Mouse (Mus musculus) midbrain, embryonic 16.5 days (tissue): ENCODE data around the gene Hdc. TPM values are rescaled to one million over a fixed set of nuclear protein-coding genes. Genes with fewer than 3 reads are reported as not detected.
"Not testable (repeated sequence)": the region's sequence is repeated elsewhere in the genome, so short reads cannot be mapped to it uniquely, and the experiment has no call there.

ENCODE experiments used
- ATAC-seq: fragments of 200-750 bp; cut with Nextera tagmentation; 2 replicates; pipeline ENCODE4 v1.8.0; 2017; ENCODE audit warnings: moderate TSS enrichment
- H3K27ac ChIP-seq: fragments of 300-500 bp; sonication (generic); 2 replicates; pipeline ENCODE4 v1.5.1; 2014; ENCODE audit warnings: mild to moderate bottlenecking, low read length, mixed read lengths
- H3K27me3 ChIP-seq: fragments of 300-500 bp; sonication (generic); 2 replicates; pipeline ENCODE4 v1.6.1; 2014; ENCODE audit warnings: low read depth, low read length, mixed read lengths; ENCODE audit not compliant: control insufficient read depth, insufficient read depth
- H3K36me3 ChIP-seq: fragments of 300-500 bp; sonication (generic); 2 replicates; pipeline ENCODE4 v1.6.1; 2014; ENCODE audit warnings: mild to moderate bottlenecking, low read length, moderate library complexity, mixed read lengths; ENCODE audit not compliant: control insufficient read depth, insufficient read depth
- H3K4me1 ChIP-seq: fragments of 300-500 bp; sonication (generic); 2 replicates; pipeline ENCODE4 v1.6.1; 2014; ENCODE audit warnings: mild to moderate bottlenecking, low read length, mixed read lengths; ENCODE audit not compliant: control insufficient read depth, insufficient read depth
- H3K4me2 ChIP-seq: fragments of 300-500 bp; sonication (generic); 2 replicates; pipeline ENCODE4 v1.6.1; 2014; ENCODE audit warnings: mild to moderate bottlenecking, low read length, mixed read lengths
- H3K4me3 ChIP-seq: fragments of 300-500 bp; sonication (generic); 2 replicates; pipeline ENCODE4 v1.5.1; 2014; ENCODE audit warnings: low read depth, mild to moderate bottlenecking, low read length, moderate library complexity, mixed read lengths
- H3K9ac ChIP-seq: fragments of 300-500 bp; sonication (generic); 2 replicates; pipeline ENCODE4 v1.6.1; 2014; ENCODE audit warnings: low read depth, low read length, mixed read lengths
- H3K9me3 ChIP-seq: fragments of 300-500 bp; sonication (generic); replicated peaks from 2 replicates; pipeline ENCODE4 v1.6.1; 2014; ENCODE audit warnings: mild to moderate bottlenecking, low read length, mixed read lengths; ENCODE audit not compliant: control insufficient read depth, poor library complexity, severe bottlenecking
- WGBS: fragments of 180-500 bp; shearing (Covaris S2); extraction: QIAGEN DNeasy Blood & Tissue Kit; methylation state at CpG from one replicate; pipeline ENCODE4 v1.1.7; 2014; 5-methylcytosine and 5-hydroxymethylcytosine counted together
- polyA plus RNA-seq: library from polyadenylated mRNA; unstranded; fragments of >200 nt; fragmentation: Nextera tagmentation; extraction: Ambion mirVana; gene quantifications from 2 replicates; pipeline ENCODE4 v1.2.1, GENCODE M21; 2015

Hdc gene
- polyA plus RNA-seq, 1 experiment from 2014 or later, result 1.7 TPM

- WGBS, result 85% methylated on average over 12 of the region's 12 CpGs
Measured at GRCm38 (mm10) chr2:126635939-126636823, 17.1 kb upstream of the Hdc start.

GRCm38 (mm10) chr2:126633165-126633564 lies 14.1 kb upstream of the Hdc start:
- ATAC-seq, result no peak
- Histone ChIP-seq H3K36me3 (peaks cover 12% of the 10 kb centered on the region; the same call in 1 of the 2 replicates), H3K27ac (no peak overlapping the region), H3K9me3 (no peaks in the 10 kb centered on the region), H3K4me1 (no peaks in the 10 kb centered on the region), H3K4me2 (no peak overlapping the region), H3K27me3 (no peaks in the 10 kb centered on the region), H3K4me3 (no peak overlapping the region), H3K9ac (no peak overlapping the region)
- WGBS, result 88% methylated on average over 2 of the region's 2 CpGs

More at GRCm38 (mm10) chr2:126635939-126636823, 17.1 kb upstream of the Hdc start:
- Histone ChIP-seq H3K4me1 (no peaks in the 10 kb centered on the region), H3K4me3 (no peak overlapping the region), H3K4me2 (no peak overlapping the region), H3K9me3 (no peaks in the 10 kb centered on the region), H3K9ac (no peak overlapping the region), H3K27me3 (no peaks in the 10 kb centered on the region), H3K36me3 (peaks cover 11% of the 10 kb centered on the region), H3K27ac (no peak overlapping the region)
- no peak for ATAC-seq

GRCm38 (mm10) chr2:126628455-126628995 lies 9.4 kb upstream of the Hdc start:
- WGBS, result 94% methylated on average over 9 of the region's 9 CpGs
- no peak overlapping the region for H3K4me2 ChIP-seq

GRCm38 (mm10) chr2:126623138-126623537 lies 4.0 kb upstream of the Hdc start:
- no peak overlapping the region for H3K4me2 ChIP-seq
- no peak for ATAC-seq
- H3K27ac ChIP-seq, result no peak overlapping the region
- no peaks in the 10 kb centered on the region for H3K27me3 ChIP-seq
- H3K9ac ChIP-seq, result no peak overlapping the region
- H3K9me3 ChIP-seq, result no peaks in the 10 kb centered on the region
- no peaks in the 10 kb centered on the region for H3K36me3 ChIP-seq
- H3K4me3 ChIP-seq, result no peak overlapping the region
- no peaks in the 10 kb centered on the region for H3K4me1 ChIP-seq

More at GRCm38 (mm10) chr2:126628455-126628995, 9.4 kb upstream of the Hdc start:
- H3K4me1 ChIP-seq, result no peaks in the 10 kb centered on the region
- H3K9ac ChIP-seq, result no peak overlapping the region
- ATAC-seq, result no peak
- H3K4me3 ChIP-seq, result no peak overlapping the region
- H3K27ac ChIP-seq, result no peak overlapping the region
- no peaks in the 10 kb centered on the region for H3K27me3 ChIP-seq
- H3K36me3 ChIP-seq, result peaks cover 9% of the 10 kb centered on the region; the same call in 1 of the 2 replicates
- no peaks in the 10 kb centered on the region for H3K9me3 ChIP-seq

- Histone ChIP-seq H3K9me3 (no peaks in the 10 kb centered on the region), H3K36me3 (no peaks in the 10 kb centered on the region), H3K27me3 (no peaks in the 10 kb centered on the region), H3K9ac (no peak overlapping the region), H3K4me3 (no peak overlapping the region), H3K4me1 (no peaks in the 10 kb centered on the region), H3K27ac (no peak overlapping the region), H3K4me2 (no peak overlapping the region)
- 86% methylated on average over 2 of the region's 2 CpGs for WGBS
- ATAC-seq, result no peak
Measured at GRCm38 (mm10) chr2:126622455-126622854, 3.4 kb upstream of the Hdc start.

GRCm38 (mm10) chr2:126618470-126619179 lies 474 bp downstream of the Hdc start:
- H3K4me1 ChIP-seq, result no peaks in the 10 kb centered on the region
- H3K4me3 ChIP-seq, result no peak overlapping the region
- WGBS, result 22% methylated on average over 8 of the region's 8 CpGs
- no peaks in the 10 kb centered on the region for H3K9me3 ChIP-seq
- no peaks in the 10 kb centered on the region for H3K27me3 ChIP-seq
- no peak overlapping the region for H3K4me2 ChIP-seq
- H3K9ac ChIP-seq, result no peak overlapping the region
- H3K27ac ChIP-seq, result no peak overlapping the region
- ATAC-seq, result no peak
- no peaks in the 10 kb centered on the region for H3K36me3 ChIP-seq

- H3K4me2 ChIP-seq, result no peak overlapping the region
- WGBS, result 86% methylated on average over 3 of the region's 3 CpGs
- no peak overlapping the region for H3K9ac ChIP-seq
Measured at GRCm38 (mm10) chr2:126615355-126615754, 3.7 kb downstream of the Hdc start.

GRCm38 (mm10) chr2:126609600-126609999 lies 9.5 kb downstream of the Hdc start:
- not testable (repeated sequence) for H3K27ac ChIP-seq, H3K36me3 ChIP-seq, H3K27me3 ChIP-seq, H3K4me2 ChIP-seq, H3K4me3 ChIP-seq, ATAC-seq, H3K9me3 ChIP-seq, H3K9ac ChIP-seq, H3K4me1 ChIP-seq
- WGBS, result 80% methylated on average over 12 of the region's 12 CpGs

More at GRCm38 (mm10) chr2:126615355-126615754, 3.7 kb downstream of the Hdc start:
- H3K4me3 ChIP-seq, result no peak overlapping the region
- no peak for ATAC-seq
- H3K27ac ChIP-seq, result no peak overlapping the region
- no peaks in the 10 kb centered on the region for H3K9me3 ChIP-seq
- H3K4me1 ChIP-seq, result no peaks in the 10 kb centered on the region
- H3K27me3 ChIP-seq, result no peaks in the 10 kb centered on the region
- H3K36me3 ChIP-seq, result no peaks in the 10 kb centered on the region
